Mouse (Mus musculus): ENCODE data around the gene Dnajc7.
A peak's percentile ranks its signal among the peaks of the same experiment; 100 is the strongest.
"Not testable (repeated sequence)": the region's sequence is repeated elsewhere in the genome, so short reads cannot be mapped to it uniquely, and the experiment has no call there.

The Dnajc7 gene

DNA sequence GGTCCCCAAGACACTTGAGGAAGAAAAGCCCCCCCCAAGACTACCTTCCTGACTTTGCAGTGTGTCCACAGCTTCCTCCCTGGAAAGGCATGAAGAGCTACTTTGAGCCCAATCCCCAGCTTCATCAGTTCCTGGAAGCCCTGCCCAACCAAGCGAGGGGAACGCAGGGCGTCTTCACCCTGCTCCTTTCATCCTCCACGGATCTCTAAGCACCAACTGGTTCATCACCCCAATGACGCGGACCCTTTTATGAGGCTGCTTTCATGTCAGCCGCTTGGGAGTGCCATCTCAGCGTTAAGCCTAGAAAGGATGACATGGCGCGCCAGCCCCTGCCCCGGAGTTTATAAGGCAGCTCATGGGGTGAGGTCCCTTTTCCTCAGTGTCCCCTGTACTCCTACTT, at the start of gene Dnajc7:
Gene Dnajc7 (minus strand): TSS at position 187 of the 400 bp plus-strand sequence.
- no peak for DNase-seq (ENCODE audit: low spot score)

DNA sequence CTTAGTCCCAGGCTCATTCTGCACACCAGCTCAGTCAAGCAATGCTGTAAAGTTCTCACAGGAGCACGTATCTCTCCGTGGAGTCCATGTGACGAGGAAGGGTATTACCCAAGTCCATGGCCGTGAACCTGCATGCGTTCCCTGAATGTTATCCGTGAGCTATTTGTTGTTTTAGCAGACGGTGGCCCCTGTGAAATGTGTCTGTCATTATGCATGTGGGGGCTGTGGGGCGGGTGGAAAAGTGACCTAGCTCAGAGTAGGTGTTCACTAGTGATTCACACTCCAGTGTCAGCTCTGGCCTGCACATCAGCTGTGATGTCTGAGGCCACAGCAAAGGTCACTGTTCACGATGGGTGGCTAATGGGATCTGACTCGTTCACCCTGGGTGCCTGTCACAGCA, 39.8 kb upstream of the Dnajc7 start:
- DNase-seq (ENCODE audit: low spot score) = no peak

DNA sequence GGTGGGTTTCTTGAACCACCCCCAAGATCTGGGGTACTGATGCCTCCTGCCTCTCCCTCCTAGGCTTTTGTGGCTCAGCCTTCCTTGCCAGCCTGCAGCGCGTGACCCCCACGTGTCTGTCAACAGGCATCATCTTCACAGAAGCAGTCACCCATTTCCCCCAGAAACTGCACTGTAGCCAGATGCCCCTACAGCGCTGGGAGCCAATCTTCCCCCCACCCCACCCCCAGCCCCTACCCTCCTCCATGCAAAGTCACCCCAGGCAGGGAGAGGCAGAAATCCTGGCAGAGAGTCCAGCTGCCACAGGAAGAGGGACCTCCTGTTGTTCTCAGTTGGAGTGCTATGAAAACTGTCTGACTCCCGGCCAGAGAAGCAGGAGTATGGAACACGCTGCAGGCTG, 36.5 kb upstream of the Dnajc7 start:
- no peak for DNase-seq (ENCODE audit: low spot score)

DNA sequence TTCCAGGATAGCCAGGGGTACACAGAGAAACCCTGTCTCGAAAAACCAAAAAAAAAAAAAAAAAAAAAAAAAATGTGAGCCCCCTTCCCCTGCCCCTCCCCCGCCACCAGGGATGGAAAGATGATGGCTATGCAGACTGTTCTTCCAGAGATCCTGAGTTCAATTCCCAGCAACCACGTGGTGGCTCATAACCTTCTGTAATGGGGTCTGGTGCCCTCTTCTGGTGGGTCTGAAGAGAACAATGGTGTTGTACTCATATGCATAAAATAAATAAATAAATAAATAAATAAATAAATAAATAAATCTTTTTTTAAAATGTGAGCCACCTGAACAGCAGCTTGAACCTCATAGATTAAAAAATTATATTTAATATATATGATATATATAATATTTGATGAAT, 35.6 kb upstream of the Dnajc7 start:
- not testable (repeated sequence) for DNase-seq (ENCODE audit: low spot score)

DNA sequence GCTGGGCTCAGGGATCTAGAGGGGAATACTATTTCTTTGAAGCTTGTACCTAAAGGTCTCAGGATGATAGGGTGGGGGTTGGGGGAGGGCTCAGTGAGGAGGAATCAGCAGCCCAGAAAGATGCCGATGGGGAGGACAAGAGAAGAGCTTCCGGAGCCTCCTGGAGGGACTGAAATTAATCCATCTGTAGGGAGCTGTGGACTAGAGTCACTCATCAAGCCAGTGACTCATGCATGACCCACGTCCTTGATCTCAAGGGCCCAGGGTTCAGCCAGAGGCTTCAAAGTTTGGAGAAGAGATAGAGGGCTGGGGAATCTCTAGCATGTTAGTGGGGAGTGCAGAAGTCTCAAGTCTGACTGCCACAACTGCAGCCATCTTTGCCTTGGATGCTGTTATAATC, 31.8 kb upstream of the Dnajc7 start:
- DNase-seq (ENCODE audit: low spot score) = no peak

DNA sequence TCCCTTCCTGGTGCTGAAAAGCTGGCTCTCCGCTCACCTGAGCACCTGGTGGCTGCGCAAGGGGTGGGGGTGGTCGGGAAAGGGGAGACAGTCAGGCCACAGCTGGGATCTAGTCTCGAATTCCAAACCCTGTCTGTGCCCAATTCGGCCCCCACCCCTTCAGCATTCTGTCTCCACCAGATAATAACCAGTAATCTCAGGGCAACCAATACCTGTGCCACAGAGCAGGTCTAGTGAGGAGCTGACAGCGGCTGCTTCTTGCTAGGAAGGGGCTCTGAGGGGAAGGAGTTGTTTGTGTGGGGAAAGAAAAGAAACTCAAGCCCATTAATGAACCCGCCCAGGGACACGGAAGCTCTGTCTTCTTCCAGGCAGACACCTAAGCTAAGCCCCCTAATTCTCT, 31.2 kb upstream of the Dnajc7 start:
- DNase-seq (ENCODE audit: low spot score) = no peak

DNA sequence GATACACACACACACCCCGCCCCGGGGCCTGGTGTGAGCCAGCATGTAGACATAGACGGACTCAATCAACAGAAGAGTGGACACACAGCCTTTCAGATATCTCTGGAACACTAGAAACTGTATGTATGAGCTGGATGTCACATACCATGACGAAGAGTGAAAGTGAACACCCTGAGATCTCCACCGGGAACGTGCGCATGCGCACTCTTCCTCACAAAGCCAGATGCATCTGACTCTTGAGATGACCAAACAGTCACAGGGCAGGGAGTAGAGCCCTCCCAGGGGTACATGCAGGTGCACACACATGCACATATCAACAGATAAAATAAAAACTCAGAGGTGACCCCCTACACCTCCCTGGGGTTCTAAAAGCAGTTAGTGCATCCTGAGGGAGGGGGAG, 28.4 kb upstream of the Dnajc7 start:
- no peak for DNase-seq (ENCODE audit: low spot score)

DNA sequence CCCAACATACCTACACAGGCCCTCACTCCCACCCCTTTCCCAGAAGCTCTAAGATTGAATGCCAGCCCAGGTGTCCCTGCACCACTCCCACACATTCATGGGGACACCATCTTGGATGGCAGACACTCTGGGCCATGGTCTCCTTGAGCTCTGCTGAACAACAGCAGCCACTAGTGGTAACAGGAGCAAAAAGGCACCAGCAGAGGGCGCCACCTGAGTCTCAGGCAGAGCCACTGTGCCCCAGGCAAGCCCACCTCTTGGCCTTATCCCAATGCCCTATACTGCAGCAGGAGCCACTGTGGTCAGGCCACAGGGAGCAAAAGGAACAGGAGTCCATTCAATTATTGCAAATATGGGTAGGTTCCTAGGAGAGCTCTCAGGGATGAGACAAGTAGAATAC, 26.3 kb upstream of the Dnajc7 start:
- peak; percentile 17 for DNase-seq (ENCODE audit: low spot score)

DNA sequence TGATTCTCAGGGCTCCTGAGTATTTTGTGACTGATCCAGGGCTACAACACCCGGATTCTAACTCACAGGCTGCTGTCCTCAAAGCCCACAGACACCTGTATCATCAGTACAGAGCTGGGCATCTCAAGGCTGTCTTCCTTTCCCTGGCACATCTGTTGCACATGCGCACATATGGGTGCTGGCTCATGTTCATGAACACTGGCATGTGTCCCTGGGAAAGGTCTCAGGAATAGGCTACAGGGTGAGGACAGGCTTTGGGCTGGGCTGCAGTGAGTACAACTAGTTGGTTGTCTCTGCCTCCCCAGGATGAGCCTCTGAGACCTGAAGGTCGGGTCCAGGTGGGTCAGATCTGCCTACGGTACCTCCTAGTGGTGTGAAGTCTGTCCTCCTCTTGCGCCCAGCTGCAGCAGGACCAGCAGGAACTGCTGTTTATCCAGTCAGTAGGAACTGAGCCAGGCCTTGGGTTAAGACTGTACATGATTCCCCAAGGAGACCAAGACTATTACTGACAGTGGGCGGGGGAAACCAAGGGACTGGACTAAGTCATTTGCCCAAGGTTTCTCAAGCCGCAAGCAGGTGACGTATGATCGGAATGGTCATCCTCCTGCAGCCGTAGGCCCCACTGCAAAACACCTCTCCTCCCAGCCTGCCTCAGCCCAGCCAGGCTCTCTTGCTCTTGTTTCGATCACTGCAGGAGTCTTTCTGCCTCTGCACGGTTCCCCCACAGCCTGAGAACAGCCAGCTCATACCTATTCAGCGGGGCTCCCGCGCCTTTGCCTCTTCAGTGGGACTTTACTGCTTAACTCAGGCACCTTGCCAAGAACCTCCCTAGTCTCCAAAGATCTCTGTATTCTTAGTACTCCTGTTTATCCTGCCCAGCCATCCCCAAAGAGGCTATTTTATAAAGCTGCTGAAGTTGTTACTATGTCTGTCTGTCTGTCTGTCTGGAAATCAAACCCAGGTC, 23.9 kb upstream of the Dnajc7 start:
- no peak for DNase-seq (ENCODE audit: low spot score)

DNA sequence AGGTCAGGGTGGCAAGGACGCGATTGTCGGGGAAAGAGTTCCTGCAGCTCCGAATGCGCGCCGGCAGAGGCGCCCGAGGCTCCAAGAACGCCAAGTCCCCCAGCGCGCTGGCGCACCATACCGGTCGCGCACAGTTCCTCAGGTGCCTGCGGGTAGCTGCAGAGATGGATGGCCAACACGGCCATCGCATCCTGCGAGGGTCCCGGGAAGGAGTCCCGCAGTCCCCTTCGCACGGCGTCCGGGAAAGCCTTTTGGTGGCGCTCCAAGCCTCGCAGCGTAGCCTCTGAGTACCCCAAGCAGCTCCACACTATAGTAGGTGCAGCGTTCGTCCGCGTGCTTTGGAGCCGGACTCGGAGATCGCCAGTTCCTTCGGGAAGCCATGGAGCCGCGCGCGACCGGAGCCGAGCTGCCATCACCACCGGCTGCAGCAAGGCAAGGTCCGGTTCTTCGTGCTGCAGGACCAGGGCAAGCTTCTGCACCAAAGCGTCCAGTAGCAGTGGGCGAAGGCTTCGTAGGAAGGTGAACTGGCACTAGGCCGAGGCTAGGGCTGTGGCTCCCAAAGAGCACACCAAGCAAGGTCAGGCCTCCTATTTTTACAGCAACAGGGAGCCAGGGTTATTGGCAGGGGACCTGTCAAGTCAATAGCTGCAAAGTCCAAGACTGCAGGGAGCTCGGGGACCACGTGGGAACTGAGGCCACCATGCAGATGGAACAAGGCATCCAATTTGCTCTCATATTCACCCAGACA, 20.4 kb upstream of the Dnajc7 start:
- peak; percentile 20 for DNase-seq (ENCODE audit: low spot score)

DNA sequence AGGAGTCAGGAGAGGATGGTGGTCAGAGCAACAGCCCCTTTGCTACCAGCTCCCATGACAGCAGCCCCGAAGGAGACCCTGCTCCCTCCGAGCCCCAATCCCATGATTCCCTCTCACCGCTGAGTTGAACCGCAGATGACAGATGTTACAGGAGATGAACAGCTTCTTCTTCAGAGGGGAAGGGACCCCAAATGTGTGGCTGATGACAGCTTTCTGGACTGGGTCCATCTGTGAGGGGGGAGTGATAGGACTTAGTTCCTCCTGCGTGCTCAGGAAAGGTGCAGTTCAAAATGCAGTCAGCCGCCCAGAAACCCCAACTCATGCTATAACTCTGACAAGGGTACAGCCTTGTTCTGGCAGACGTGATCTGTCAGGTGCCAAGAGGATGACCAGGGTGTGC, 14.6 kb upstream of the Dnajc7 start:
- DNase-seq (ENCODE audit: low spot score) = no peak

DNA sequence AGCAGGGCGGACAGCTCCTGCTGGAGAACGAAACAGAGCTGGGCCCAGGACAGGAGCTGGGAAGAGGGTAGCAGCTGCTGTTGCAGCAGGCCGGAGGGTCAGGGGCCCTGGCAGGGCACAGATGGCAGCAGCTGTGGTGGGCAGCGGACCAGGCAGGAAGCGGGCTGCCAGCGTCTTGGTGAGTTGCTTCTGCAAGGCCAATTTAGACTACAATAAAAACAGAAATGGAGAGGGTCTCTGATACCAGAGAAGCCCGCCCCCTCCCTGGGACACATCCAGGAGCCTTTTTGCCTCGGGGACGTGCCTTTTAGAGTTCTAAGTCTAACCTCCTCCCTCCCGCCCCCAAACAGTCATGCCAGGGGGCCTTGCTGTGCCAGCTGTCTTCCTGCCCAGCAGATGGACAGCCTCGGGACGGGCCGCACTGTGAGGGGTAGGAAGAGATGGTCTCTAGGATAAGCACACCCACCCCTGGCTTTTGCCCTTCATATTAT, 8.9 kb upstream of the Dnajc7 start:
- no peak for DNase-seq (ENCODE audit: low spot score)

DNA sequence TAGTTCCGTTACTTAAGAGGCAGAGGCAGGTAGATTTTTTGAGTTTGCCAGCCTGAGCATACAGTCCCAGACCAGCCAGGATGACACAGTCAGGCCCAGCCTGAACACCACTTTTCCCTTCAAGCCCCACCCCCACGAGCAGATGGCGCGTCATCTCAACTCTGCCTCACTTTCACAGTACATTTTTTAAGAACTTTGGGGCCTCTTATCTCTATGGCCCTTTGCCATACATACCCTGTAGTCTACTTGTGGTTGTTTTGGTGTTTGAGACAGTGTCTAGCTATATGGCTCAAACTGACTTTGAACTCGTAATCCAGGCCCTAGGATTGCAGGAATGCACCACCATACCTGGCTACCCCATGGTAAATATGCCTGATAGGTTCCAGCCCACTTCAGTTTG, 8.1 kb upstream of the Dnajc7 start:
- no peak for DNase-seq (ENCODE audit: low spot score)

DNA sequence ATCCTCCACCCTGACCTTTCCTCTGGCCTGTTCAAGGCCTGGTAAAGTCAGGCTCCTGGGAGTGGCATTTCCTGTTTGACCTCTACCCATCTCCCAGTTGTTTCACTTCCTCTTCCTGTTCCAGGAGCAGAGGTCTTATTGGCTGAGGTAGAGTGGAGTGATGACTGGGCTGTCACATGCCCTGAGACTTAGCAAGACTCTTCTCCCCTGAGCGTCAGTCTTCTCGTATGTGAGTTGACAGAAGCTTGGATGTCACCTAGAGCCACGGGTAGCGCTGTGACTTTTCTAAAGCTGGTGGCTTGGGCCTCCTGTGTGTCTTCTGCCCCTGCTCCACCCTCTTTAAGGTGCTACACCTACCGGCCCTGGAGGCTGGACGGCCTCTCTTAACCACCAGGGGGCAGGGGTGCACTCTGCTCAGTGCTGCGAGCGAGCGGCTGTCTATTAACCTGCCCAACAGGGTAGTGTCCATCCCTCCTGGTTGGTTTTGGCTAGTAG, 6.8 kb upstream of the Dnajc7 start:
- DNase-seq (ENCODE audit: low spot score) = peak; percentile 72

DNA sequence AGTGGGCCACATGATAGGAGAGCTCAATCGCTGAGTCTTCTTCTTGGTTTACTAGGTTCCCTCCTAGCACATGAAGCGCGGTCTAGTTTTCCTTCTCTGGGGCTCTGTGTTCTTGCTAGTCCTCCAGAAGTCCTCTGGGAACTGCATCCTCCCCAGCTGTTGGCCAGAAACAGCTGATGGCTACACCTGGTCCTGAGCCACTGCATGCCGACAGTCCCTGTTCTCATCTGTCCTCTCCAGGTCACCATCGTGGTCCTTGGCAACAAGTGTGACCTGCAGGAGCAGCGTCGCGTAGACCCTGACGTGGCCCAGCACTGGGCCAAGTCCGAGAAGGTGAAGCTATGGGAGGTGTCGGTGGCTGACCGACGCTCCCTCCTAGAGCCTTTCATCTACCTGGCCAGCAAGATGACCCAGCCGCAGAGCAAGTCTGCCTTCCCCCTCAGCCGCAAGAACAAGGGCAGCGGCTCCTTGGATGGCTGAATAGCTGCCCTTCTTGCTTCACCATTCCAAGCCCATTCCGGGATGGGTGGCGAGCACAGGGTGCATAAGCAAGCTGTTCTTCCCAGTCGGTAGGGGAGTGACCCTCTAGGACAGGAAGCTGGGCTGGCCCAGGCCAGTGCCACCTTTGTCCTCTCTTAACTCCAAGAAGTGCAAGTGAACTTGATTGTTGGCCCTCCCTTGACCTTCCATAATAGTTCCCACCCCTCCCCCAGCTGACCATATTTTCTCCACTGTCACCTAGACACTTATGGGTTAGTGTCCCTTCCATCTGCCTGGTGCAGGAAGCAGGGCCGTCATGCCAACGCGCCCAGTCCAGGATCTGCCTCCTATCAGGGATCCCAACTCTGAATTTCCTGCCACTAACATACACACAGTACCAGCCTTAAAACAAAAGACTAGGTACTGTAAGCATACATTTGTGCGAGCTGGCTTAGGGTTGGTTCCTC, 6.1 kb upstream of the Dnajc7 start:
- DNase-seq (ENCODE audit: low spot score) = peak; percentile 7

DNA sequence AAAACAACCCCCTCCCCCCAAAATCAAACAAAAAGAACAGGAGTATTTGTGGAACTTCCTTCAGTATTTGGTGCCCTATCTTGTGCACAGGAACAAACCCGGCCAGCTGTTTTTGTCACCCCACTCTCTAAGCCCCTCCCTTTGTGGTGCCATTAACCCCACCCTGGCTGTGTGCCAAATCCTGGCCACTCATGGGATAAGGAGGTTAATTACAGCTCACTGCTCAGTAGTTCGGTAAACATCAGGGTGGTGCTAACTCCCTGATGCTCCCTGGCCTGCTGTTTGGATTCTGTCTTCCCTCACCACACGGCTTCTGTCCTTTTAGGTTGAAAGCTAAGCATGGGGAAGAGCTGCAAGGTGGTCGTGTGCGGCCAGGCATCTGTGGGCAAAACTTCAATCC, 3.9 kb upstream of the Dnajc7 start:
- DNase-seq (ENCODE audit: low spot score) = peak; percentile 32

DNA sequence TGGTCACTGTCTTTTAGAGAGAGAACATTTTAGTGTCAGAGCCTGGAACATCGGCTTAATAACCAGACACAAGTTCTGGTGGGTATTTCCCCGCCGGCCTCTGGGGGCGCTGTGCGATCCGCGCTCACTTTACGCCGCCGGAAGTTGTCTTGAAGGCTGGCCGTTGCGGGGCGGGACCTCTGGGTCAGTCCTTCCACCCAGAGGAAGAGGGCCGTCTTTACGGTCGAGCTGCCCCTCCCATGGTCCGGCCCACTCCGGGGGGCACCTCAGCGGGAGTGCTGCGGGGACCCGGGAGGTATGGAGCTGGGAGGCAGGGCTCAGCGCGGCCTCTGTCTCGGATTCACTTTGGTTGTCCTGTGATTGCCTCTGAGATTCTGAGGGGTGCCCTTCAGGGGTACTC, 2.7 kb upstream of the Dnajc7 start:
- peak; percentile 93 for DNase-seq (ENCODE audit: low spot score)

DNA sequence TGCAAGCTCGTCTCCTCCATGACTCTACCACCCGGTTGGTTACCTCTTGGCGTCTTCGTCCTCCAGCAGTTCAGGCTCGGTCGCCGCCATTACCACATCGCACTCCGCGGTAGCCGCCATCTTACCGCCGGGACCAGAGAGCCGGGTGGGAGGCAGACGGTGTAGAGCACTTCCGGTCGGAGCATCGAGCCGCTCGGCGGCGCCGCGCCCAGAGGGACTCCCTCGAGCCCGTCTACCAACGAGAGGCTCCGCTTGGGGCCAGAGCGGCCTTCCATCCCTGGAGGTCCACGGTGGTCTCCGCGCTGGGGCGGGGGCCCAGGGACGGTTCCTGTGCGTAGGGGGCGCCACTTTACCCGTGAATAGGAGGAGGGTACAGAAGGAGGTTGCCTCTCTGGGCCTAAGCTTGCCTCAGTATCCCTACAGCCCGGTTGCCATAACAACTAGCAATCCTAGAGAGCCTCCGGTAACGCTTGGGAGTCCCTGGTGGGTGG, 438 bp downstream of the Dnajc7 start:
- peak; percentile 96 for DNase-seq (ENCODE audit: low spot score)

DNA sequence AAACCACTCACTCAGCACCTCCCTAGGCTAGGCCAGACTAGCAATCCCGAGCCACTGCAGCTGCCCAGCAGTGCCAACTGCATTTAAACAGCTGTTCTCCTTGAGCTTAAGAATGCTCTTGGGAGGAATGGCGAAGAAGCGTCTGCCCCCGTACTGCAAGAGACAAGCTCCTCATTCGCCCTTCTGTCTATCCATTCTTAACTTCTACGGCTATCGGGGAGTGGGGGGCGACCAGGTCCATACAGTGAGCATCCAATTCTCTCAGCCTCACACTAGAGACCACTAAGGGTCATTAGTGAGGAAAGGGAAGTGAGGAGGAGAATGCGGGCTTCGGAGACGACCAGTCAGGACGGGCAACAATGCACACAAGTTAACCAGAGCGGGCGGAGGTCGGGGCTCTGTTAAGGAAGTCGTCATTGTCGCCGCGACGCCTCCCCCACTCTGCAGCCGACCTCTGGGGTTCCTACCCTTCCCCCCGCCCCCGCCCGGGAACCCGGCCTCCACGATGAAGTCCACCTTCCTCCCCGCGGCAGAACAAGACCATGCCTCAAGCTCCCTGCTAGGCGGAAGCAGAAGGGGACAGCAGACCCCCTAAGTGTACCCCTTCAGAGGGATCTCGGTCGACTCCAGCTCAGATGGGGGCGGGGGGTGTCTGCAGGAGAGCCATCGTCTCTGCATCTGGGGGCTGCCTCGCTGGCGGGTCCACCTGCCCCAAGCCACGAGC, 1.0 kb downstream of the Dnajc7 start, which contains the start of gene Nkiras2:
Gene Nkiras2 (plus strand): TSS at position 484 of the 724 bp plus-strand sequence.
- peak; percentile 76 for DNase-seq (ENCODE audit: low spot score)

DNA sequence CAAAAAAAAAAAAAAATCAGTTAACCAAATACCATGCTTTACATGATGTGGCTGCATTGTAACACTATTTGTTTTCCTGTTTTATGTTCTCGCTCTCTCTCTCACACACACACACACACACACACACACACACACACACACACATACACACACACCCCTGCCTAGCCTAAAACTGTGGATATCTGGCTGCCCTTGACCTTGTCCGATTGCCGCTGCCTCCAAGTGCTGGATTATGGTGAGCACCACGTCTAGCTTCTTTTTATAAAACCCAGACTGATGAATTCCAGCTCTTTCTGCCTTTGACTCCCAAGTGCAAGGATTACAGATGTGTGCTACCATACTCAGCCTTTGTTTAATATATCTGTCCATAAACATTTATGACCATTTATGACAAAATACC, 2.5 kb downstream of the Dnajc7 start:
- no peak for DNase-seq (ENCODE audit: low spot score)

DNA sequence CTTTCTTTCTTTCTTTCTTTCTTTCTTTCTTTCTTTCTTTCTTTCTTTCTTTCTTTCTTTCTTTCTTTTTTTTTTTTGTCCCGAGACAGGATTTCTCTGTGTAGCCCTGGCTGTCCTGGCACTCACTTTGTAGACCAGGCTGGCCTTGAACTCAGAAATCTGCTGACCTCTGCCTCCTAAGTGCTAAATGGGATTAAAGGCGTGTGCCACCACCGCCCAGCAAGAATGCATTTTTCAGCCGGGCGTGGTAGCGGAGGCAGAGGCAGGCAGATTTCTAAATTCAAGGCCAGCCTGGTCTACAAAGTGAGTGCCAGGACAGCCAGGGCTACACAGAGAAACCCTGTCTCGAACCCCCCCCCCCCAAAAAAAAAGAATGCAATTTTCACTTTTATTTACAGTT, 3.1 kb downstream of the Dnajc7 start:
- DNase-seq (ENCODE audit: low spot score) = not testable (repeated sequence)
